Mouse (Mus musculus): ENCODE data around the gene Fancc. TPM values are rescaled to one million over a fixed set of nuclear protein-coding genes. Genes with fewer than 3 reads are reported as not detected.

Gene Fancc
- polyA plus RNA-seq, 1 experiment from 2014 or later: 23.2 TPM

DNA sequence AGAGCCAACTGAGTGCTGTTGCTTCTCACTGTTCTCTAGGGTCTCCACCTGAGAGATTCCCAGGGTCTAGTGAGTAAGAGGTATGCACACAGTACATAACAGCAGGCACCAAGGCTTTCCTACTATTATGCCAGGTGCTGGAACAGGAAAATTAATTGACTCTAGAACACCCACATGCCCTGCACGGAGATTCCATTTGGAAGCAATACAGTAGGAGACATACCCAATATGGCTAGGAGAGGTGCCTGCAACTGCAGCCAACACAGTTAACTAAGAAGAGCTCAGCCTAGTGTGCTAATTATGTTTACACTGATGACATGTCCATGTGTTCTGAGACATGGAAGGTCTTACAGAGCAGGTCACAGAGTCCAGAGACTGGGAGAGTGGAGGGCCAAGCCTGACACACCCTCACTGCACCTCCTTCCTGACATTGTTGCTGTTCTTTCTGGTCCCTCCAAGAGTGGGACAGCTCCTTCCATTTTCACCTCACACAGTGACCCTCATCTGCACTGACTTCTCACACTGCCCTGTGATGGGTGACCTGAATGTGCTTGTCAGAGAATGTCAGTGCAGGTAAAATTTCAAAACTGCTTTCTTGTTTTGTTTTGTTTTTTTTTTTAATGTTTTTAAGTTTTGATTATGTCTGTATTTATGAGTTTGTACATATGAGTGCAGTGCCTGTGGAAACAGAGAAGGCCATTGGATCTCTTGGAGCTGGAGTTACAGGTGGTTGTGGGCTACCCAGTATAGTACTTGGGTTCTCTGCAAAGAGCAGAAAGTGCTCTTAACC lies 234.7 kb downstream of the Fancc start:
- Histone ChIP-seq H3K9ac (no peak overlapping the region), H3K4me3 (no peak overlapping the region), H3K9me3 (no peaks in the 10 kb centered on the region), H3K27me3 (no peaks in the 10 kb centered on the region), H3K4me2 (replicated peaks) (no peak overlapping the region), H3K27ac (peak overlapping the region; percentile 33; the same call in 1 of the 2 replicates), H3K4me1 (peaks cover 92% of the 10 kb centered on the region), H3K36me3 (peaks cover 68% of the 10 kb centered on the region)
- ATAC-seq (ENCODE audit: low FRiP score, low read depth): no peak
- 71% methylated on average over 1 of the region's 1 CpGs for WGBS

DNA sequence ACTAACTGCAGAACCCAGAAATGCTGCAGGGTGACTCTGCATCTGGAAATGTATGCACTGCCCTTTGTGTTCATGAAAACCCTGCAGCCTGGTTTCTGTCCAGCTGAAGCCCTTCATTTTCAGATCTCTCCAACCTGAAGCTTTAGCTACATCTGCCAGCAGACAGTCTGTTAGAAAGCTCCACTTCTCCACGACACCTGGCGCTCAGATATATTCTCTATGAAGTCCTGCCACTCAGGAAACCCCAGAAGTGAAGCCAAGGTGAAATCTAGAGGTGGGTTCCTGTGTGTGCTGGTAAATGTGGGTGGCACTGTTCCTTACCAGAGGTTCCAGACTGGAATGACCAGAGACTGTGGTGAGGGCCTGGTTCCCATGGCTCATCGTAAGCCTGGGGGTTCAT lies 235.4 kb downstream of the Fancc start:
- Histone ChIP-seq H3K9me3 (no peaks in the 10 kb centered on the region), H3K27ac (peak overlapping the region; percentile 63; the same call in 1 of the 2 replicates), H3K9ac (no peak overlapping the region), H3K36me3 (peaks cover 71% of the 10 kb centered on the region), H3K4me1 (peaks cover 86% of the 10 kb centered on the region), H3K4me3 (no peak overlapping the region), H3K27me3 (no peaks in the 10 kb centered on the region), H3K4me2 (replicated peaks) (no peak overlapping the region)
- WGBS: 89% methylated on average over 3 of the region's 3 CpGs
- no peak for ATAC-seq (ENCODE audit: low FRiP score, low read depth)

DNA sequence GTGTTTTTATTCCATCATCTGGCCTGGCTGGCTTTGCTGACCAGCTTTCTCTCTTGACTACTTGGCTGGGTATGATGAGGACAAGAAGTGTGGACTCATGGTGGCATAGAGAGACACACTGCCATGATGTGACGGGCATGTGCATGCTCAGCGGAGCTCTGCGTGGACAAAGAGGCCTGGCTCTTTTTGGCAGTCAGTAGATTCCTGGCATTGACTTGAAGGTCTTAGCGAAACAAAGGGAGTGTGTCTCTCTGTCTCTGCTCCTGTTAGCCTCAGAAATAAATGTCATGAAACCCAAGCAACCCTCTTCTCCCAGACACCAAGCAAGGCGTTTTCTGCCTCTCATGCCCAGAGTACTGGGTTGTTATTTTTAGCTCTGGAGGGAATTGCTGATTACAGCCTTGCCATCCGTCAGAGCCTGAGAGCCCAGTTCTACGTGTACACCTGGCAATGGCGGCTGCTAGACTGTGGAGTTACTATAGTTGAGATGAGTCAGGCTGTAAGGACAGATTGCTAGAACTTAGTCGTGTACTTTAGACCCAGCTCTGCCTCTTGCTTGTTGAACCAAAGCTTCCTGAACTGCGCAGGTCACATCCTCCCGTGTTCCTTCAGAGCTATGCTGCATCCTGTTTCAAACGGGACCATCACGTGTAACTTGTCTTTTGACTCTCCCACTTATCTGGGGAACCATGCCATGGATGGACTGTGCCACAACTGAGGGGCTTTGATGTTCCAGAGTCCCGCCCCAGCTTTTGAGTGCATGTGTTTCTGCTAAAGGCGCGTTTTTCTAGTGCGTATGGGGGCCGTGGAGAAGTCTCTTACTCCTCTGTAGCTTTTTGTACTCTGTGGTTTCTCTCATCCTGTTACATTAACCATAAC lies 236.1 kb downstream of the Fancc start:
- 56% methylated on average over 18 of the region's 18 CpGs for WGBS
- Histone ChIP-seq H3K27me3 (no peaks in the 10 kb centered on the region), H3K9me3 (no peaks in the 10 kb centered on the region), H3K4me2 (replicated peaks) (peak overlapping the region; percentile 12; the same call in 1 of the 2 replicates), H3K4me1 (peaks cover 81% of the 10 kb centered on the region), H3K27ac (peak overlapping the region; percentile 70), H3K4me3 (no peak overlapping the region), H3K9ac (no peak overlapping the region), H3K36me3 (peaks cover 68% of the 10 kb centered on the region)
- no peak for ATAC-seq (ENCODE audit: low FRiP score, low read depth)

DNA sequence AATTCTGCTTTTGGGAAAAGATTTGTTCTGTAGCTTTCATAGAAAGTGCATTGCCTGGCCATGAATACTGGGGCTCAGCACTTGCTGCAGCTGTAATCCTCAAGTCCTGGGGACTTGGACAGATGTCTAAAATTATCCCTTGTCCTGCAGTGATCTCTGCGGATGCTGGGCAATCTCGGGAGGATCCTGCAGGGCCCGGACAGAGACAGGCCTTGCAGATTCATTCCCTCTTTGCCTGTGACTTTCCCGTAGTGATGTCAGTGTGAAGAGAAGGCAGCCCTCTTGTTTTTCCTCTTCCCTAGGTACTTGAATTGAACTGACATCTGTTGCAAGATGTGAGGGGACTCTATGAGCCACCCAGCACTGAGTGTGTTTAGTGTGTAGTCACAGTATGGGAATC lies 236.9 kb downstream of the Fancc start:
- H3K36me3 ChIP-seq: peaks cover 75% of the 10 kb centered on the region
- H3K4me2 ChIP-seq (replicated peaks): peak overlapping the region; percentile 12; the same call in 1 of the 2 replicates
- no peak overlapping the region for H3K4me3 ChIP-seq
- 22% methylated on average over 4 of the region's 4 CpGs for WGBS
- no peak for ATAC-seq (ENCODE audit: low FRiP score, low read depth)
- H3K9ac ChIP-seq: peak overlapping the region; percentile 21; the same call in 1 of the 2 replicates
- H3K27ac ChIP-seq: peak overlapping the region; percentile 70
- peaks cover 81% of the 10 kb centered on the region for H3K4me1 ChIP-seq
- H3K9me3 ChIP-seq: no peaks in the 10 kb centered on the region
- no peaks in the 10 kb centered on the region for H3K27me3 ChIP-seq

DNA sequence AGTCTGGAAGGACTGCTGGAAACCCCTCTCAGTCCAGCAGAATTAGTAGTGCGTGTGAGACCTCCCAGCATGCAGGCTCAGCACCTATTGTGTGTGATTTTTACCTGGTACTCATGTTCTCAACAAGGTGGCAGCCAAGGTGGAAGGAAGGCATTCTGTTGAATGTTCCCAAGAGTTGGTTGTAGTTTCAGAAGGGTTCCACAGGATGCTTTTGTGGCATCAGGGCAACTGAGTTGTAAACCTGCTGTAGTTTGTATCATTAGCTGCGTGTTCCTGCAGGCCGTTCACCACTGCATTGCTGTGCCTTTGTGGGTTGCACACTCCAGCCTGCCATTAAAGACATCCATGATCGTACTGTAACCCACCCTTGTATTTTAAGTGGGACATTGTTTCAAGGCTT lies 238.4 kb downstream of the Fancc start:
- H3K4me1 ChIP-seq: peaks cover 85% of the 10 kb centered on the region
- peak overlapping the region; percentile 44 for H3K4me2 ChIP-seq (replicated peaks)
- H3K4me3 ChIP-seq: peak overlapping the region; percentile 2; the same call in 1 of the 2 replicates
- H3K9me3 ChIP-seq: no peaks in the 10 kb centered on the region
- peaks cover 83% of the 10 kb centered on the region for H3K36me3 ChIP-seq
- 62% methylated on average over 4 of the region's 4 CpGs for WGBS
- peak overlapping the region; percentile 58; the same call in 1 of the 2 replicates for H3K9ac ChIP-seq
- H3K27ac ChIP-seq: peak overlapping the region; percentile 58
- H3K27me3 ChIP-seq: no peaks in the 10 kb centered on the region
- no peak for ATAC-seq (ENCODE audit: low FRiP score, low read depth)

DNA sequence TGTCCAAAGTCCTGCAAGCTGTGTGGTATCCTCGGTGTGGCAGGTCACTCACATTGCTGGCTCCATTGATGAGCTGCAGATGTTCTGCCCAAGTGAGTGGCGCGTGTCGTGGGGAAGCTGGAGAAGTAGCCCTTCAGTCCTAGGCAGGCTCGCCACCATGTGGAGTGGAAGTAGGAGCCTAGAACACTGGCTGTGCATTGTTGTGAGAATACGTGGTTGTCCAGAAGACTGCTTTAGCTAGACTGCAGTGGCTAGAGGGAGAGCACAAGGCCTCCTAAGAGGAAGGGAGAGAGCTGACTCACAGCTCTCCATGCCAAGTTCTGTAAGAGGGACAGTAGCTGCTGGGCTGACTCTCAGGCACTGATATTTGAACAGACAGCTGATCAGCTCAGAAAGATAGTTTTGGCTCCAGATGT lies 238.9 kb downstream of the Fancc start:
- Histone ChIP-seq H3K4me3 (no peak overlapping the region), H3K9ac (peak overlapping the region; percentile 58), H3K27me3 (no peaks in the 10 kb centered on the region), H3K27ac (peak overlapping the region; percentile 58), H3K4me2 (replicated peaks) (peak overlapping the region; percentile 44), H3K36me3 (peaks cover 79% of the 10 kb centered on the region), H3K4me1 (peaks cover 85% of the 10 kb centered on the region), H3K9me3 (no peaks in the 10 kb centered on the region)
- ATAC-seq (ENCODE audit: low FRiP score, low read depth): no peak
- WGBS: 28% methylated on average over 6 of the region's 6 CpGs

DNA sequence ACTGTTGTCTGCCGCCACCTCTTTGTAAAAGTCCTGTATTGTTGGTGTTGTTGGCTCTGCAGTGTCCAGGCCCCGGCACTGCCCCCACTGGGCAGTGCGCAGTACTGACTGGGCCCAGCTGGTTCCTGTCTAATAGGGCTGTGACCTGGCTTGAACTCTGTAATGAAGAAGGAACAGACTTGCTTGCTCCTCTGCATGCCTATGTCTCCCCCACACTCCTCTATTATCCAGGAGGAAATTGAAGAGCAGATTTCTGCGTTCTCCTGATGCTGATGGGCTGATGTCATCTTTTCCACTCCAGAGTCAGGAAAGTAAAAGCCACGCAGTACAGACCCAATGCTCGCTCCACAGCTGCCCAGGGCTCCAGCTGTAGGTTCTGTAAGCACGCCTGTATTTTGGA lies 240.3 kb downstream of the Fancc start:
- H3K36me3 ChIP-seq: peaks cover 75% of the 10 kb centered on the region
- peaks cover 86% of the 10 kb centered on the region for H3K4me1 ChIP-seq
- H3K4me2 ChIP-seq (replicated peaks): no peak overlapping the region
- peak; percentile 67 for ATAC-seq (ENCODE audit: low FRiP score, low read depth)
- no peak overlapping the region for H3K9ac ChIP-seq
- 67% methylated on average over 7 of the region's 7 CpGs for WGBS
- H3K27ac ChIP-seq: 0 out of 2 replicates have a peak overlapping the region, but pooled peaks have one; percentile 63
- no peaks in the 10 kb centered on the region for H3K27me3 ChIP-seq
- H3K9me3 ChIP-seq: no peaks in the 10 kb centered on the region
- H3K4me3 ChIP-seq: no peak overlapping the region

DNA sequence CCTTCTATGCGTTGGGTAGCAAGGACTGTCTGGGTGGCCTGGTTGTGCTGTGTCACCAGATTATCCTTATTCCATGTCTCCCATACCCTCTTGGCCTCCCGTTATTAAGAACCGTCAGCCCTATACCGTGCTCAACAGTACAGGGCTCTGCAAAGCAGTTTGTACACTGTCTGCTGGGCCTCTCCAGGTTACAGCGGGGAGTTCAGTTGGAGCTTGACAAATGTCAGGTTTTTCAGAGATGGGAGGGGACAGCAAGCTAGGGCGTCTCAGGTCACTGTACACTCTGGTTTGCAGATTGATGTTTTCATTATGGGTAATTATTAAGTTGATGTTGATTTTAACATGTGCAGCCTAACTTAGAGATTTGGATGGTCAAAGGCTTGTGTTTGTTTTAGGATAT lies 240.9 kb downstream of the Fancc start:
- WGBS: 74% methylated on average over 6 of the region's 6 CpGs
- no peak overlapping the region for H3K4me2 ChIP-seq (replicated peaks)
- H3K36me3 ChIP-seq: peaks cover 70% of the 10 kb centered on the region
- no peak overlapping the region for H3K27ac ChIP-seq
- H3K9ac ChIP-seq: no peak overlapping the region
- no peaks in the 10 kb centered on the region for H3K9me3 ChIP-seq
- H3K4me1 ChIP-seq: peaks cover 86% of the 10 kb centered on the region
- H3K27me3 ChIP-seq: no peaks in the 10 kb centered on the region
- ATAC-seq (ENCODE audit: low FRiP score, low read depth): no peak; the same call in 1 of the 2 replicates
- H3K4me3 ChIP-seq: no peak overlapping the region

DNA sequence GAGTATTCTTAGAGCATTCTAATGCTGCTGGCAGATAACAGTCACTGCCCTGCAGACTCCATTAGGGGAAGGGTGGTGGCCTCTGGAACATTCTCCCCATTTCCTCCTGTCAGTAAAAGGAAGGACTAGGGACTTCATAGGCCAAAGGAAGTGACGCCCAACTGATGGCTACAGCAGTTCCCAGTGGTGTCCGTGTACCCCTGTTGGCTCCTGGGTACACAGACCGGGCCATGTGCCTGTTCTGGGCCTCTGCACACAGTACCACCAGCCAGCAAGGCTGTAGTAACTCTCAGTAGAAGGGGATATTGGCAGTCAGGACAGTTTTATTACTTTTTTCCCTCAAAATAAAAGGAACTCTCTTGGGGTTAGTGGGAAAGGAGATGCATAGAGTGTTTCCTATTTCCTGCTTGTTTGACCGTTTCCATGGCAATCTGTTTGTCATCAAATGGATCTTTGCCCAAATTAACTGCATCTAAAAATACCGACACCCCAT lies 241.5 kb downstream of the Fancc start:
- peaks cover 65% of the 10 kb centered on the region for H3K36me3 ChIP-seq
- peak overlapping the region; percentile 23; the same call in 1 of the 2 replicates for H3K27ac ChIP-seq
- 71% methylated on average over 5 of the region's 5 CpGs for WGBS

DNA sequence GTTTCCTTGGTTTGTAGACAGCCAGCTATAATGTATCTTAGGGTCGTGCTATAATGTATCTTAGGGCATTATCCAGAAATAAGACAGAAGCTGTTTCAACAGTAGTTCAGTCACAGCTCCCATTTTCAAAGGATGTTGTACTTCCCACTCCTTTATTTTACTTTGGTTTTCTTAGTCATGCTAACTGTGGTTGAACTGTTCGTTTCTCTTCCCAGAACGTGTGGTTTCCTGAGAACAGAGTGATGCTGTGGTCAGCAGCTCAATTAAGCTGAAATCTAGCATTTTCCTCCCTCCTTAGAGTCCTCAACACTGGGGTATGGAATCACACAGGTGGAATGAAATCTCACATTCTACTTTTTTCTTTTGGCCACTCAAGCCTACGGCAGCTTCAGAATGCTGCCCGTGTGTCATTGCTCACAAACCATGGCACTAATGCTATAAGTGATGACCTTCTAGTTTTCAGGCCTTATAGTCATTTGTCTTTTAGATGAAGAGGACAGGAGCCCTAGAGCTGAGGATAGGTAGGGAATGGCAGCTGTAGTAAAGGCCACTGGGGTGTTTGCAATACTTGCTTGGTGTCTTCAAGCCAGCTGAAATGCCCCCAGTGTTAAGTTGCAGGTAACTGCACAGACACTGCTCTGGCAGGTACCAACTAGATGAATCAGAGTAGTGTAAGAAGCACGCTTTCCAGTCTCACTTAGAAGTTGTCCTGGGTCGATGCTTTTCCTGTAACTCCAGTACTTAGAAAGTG lies 243.0 kb downstream of the Fancc start:
- Histone ChIP-seq H3K27me3 (no peaks in the 10 kb centered on the region), H3K36me3 (peaks cover 71% of the 10 kb centered on the region), H3K4me1 (peaks cover 88% of the 10 kb centered on the region), H3K27ac (no peak overlapping the region), H3K4me3 (no peak overlapping the region), H3K9ac (no peak overlapping the region), H3K9me3 (no peaks in the 10 kb centered on the region), H3K4me2 (replicated peaks) (no peak overlapping the region)
- 85% methylated on average over 7 of the region's 7 CpGs for WGBS
- no peak for ATAC-seq (ENCODE audit: low FRiP score, low read depth)

More for the DNA sequence above, 241.5 kb downstream of the Fancc start:
- H3K4me2 ChIP-seq (replicated peaks): no peak overlapping the region
- H3K27me3 ChIP-seq: no peaks in the 10 kb centered on the region
- H3K9me3 ChIP-seq: no peaks in the 10 kb centered on the region
- no peak for ATAC-seq (ENCODE audit: low FRiP score, low read depth)
- peaks cover 86% of the 10 kb centered on the region for H3K4me1 ChIP-seq
- no peak overlapping the region for H3K9ac ChIP-seq
- no peak overlapping the region for H3K4me3 ChIP-seq

DNA sequence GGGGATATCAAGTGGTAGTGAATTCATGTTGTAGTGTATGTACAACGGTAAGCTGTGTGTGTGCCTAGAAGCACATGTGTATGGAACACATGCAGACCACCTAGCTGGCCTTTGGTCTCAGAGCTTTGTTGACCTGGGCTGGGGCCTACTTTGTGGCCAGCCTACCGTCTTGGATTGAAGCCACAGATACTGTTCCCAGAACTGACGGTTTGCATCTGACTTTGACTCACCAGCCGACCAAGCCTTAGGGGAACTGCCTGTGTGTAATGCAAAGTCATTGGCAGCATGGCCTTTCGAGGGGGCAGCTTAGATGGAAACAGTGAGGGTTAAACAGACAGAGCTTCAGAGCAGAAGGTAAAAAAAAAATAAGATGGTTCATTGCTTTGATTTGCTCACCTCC lies 243.9 kb downstream of the Fancc start:
- Histone ChIP-seq H3K4me2 (replicated peaks) (peak overlapping the region; percentile 31; the same call in 1 of the 2 replicates), H3K27ac (peak overlapping the region; percentile 48; the same call in 1 of the 2 replicates), H3K9ac (no peak overlapping the region), H3K4me1 (peaks cover 88% of the 10 kb centered on the region), H3K9me3 (no peaks in the 10 kb centered on the region), H3K4me3 (no peak overlapping the region), H3K27me3 (no peaks in the 10 kb centered on the region), H3K36me3 (peaks cover 71% of the 10 kb centered on the region)
- ATAC-seq (ENCODE audit: low FRiP score, low read depth): no peak
- WGBS: 65% methylated on average over 5 of the region's 5 CpGs
